Mouse (Mus musculus): ENCODE measurements at regions not wholly inside any gene's neighbourhood (a gene's known extent, or its start where the extent isn't known, plus 50 kb on each side); places are given as distances from the start of the nearest gene placed in this dataset.

- no peak for ATAC-seq (ENCODE audit: low FRiP score, low TSS enrichment)
- no peaks in the 10 kb centered on the region for H3K36me3 ChIP-seq (ENCODE audit: control insufficient read depth, insufficient read depth, low read length)
- no peak overlapping the region for H3K27ac ChIP-seq (ENCODE audit: low read depth, low read length)
- 46% methylated on average over 3 of the region's 3 CpGs for WGBS
- peaks cover 2% of the 10 kb centered on the region; the same call in 1 of the 2 replicates for H3K4me1 ChIP-seq (ENCODE audit: control insufficient read depth, insufficient read depth, low read length)
- no peak overlapping the region for H3K4me2 ChIP-seq (replicated peaks; ENCODE audit: low read depth, low read length)
- H3K4me3 ChIP-seq (ENCODE audit: low read length): no peak overlapping the region
- no peak overlapping the region for H3K9ac ChIP-seq (ENCODE audit: low read depth, low read length)
- H3K9me3 ChIP-seq (ENCODE audit: control insufficient read depth, low read length): no peaks in the 10 kb centered on the region
- H3K27me3 ChIP-seq (ENCODE audit: control insufficient read depth, insufficient read depth, low read length): no peaks in the 10 kb centered on the region
Observed at GRCm38 (mm10) chr13:37497986-37498385, 153.0 kb downstream of the Ly86 start.

GRCm38 (mm10) chr13:37500668-37501286 lies 155.8 kb downstream of the Ly86 start:
- no peak overlapping the region for H3K9ac ChIP-seq (ENCODE audit: low read depth, low read length)
- no peak overlapping the region for H3K4me2 ChIP-seq (replicated peaks; ENCODE audit: low read depth, low read length)
- WGBS: 59% methylated on average over 4 of the region's 4 CpGs
- no peaks in the 10 kb centered on the region for H3K27me3 ChIP-seq (ENCODE audit: control insufficient read depth, insufficient read depth, low read length)
- no peak overlapping the region for H3K4me3 ChIP-seq (ENCODE audit: low read length)
- H3K36me3 ChIP-seq (ENCODE audit: control insufficient read depth, insufficient read depth, low read length): no peaks in the 10 kb centered on the region
- no peaks in the 10 kb centered on the region for H3K9me3 ChIP-seq (ENCODE audit: control insufficient read depth, low read length)
- no peaks in the 10 kb centered on the region; the same call in 1 of the 2 replicates for H3K4me1 ChIP-seq (ENCODE audit: control insufficient read depth, insufficient read depth, low read length)
- no peak overlapping the region for H3K27ac ChIP-seq (ENCODE audit: low read depth, low read length)
- no peak for ATAC-seq (ENCODE audit: low FRiP score, low TSS enrichment)

DNA sequence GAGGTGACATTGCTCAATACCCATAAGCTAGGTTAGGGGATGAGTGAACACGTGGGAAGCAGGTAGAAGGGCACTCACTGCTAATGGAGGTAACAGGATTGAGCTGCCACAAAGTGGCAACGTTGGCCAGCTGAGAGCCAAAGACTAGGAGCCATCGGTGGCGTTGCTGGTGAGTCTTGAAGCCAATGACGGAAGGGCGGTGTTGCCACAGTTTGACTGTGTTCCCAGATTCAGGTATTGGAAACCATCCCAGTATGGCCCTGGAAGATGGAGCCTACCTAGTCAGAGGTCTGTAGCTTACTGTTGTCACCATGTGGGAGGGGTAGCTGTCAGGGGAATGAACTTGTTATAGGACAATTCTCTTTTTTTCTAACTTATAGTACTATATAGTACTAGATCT lies 158.4 kb downstream of the Ly86 start:
- ATAC-seq (ENCODE audit: low FRiP score, low TSS enrichment): no peak
- Histone ChIP-seq H3K9ac (ENCODE audit: low read depth, low read length) (no peak overlapping the region), H3K4me2 (replicated peaks; ENCODE audit: low read depth, low read length) (no peak overlapping the region), H3K27ac (ENCODE audit: low read depth, low read length) (no peak overlapping the region), H3K36me3 (ENCODE audit: control insufficient read depth, insufficient read depth, low read length) (no peaks in the 10 kb centered on the region), H3K4me1 (ENCODE audit: control insufficient read depth, insufficient read depth, low read length) (peaks cover 8% of the 10 kb centered on the region), H3K27me3 (ENCODE audit: control insufficient read depth, insufficient read depth, low read length) (no peaks in the 10 kb centered on the region), H3K4me3 (ENCODE audit: low read length) (no peak overlapping the region), H3K9me3 (ENCODE audit: control insufficient read depth, low read length) (no peaks in the 10 kb centered on the region)
- WGBS: 94% methylated on average over 6 of the region's 6 CpGs

- no peaks in the 10 kb centered on the region for H3K36me3 ChIP-seq (ENCODE audit: control insufficient read depth, insufficient read depth, low read length)
Observed at GRCm38 (mm10) chr13:37503898-37504297, 158.9 kb downstream of the Ly86 start.

DNA sequence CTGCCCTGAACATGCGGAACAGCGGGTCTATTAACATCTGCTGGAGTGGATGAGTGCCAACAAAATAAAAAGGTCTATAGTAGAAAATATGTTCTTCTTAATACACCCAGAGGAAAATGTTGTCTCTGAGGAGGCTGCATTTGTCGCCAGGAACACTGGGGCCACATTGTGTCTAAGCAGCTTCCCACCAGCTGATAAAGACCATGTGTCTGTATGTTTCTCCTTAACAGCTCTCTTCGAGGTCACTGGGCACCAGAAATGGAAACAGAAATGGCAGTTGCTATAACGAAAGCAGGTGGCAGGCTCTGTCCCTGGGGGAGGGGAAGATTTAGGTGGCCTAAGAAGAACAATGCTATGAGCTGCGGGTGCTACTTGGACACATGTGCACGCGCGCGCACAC lies 159.4 kb downstream of the Ly86 start:
- ATAC-seq (ENCODE audit: low FRiP score, low TSS enrichment): no peak
- H3K36me3 ChIP-seq (ENCODE audit: control insufficient read depth, insufficient read depth, low read length): no peaks in the 10 kb centered on the region
- WGBS: 80% methylated on average over 10 of the region's 10 CpGs
- peaks cover 16% of the 10 kb centered on the region for H3K4me1 ChIP-seq (ENCODE audit: control insufficient read depth, insufficient read depth, low read length)
- no peaks in the 10 kb centered on the region for H3K9me3 ChIP-seq (ENCODE audit: control insufficient read depth, low read length)
- no peak overlapping the region for H3K4me2 ChIP-seq (replicated peaks; ENCODE audit: low read depth, low read length)
- H3K27ac ChIP-seq (ENCODE audit: low read depth, low read length): no peak overlapping the region
- no peaks in the 10 kb centered on the region for H3K27me3 ChIP-seq (ENCODE audit: control insufficient read depth, insufficient read depth, low read length)
- no peak overlapping the region for H3K9ac ChIP-seq (ENCODE audit: low read depth, low read length)
- no peak overlapping the region for H3K4me3 ChIP-seq (ENCODE audit: low read length)

More at GRCm38 (mm10) chr13:37503898-37504297, 158.9 kb downstream of the Ly86 start:
- Histone ChIP-seq H3K4me3 (ENCODE audit: low read length) (no peak overlapping the region), H3K9me3 (ENCODE audit: control insufficient read depth, low read length) (no peaks in the 10 kb centered on the region), H3K27ac (ENCODE audit: low read depth, low read length) (no peak overlapping the region), H3K4me1 (ENCODE audit: control insufficient read depth, insufficient read depth, low read length) (peaks cover 12% of the 10 kb centered on the region), H3K27me3 (ENCODE audit: control insufficient read depth, insufficient read depth, low read length) (no peaks in the 10 kb centered on the region), H3K4me2 (replicated peaks; ENCODE audit: low read depth, low read length) (no peak overlapping the region), H3K9ac (ENCODE audit: low read depth, low read length) (no peak overlapping the region)
- 93% methylated on average over 3 of the region's 3 CpGs for WGBS
- no peak for ATAC-seq (ENCODE audit: low FRiP score, low TSS enrichment)

DNA sequence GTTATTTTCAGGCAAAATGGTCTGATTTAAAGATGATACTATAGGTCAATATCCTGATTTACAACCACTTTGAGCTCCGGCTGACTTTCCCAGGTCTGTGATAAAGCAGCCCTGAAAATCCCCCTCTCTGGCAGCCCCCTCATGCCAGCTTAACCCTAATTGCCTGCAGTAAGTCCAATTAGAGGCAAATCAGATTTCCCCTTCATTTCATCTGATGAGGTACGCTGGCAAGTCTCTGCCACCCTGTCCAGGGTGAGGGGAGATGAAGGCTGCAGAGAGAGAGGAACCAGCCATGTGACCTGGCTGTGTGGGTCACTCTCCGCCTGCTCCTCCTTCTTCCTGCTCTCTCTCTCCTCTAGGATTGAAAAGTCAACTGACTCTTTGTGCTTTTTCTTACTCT lies 160.6 kb downstream of the Ly86 start:
- Histone ChIP-seq H3K9ac (ENCODE audit: low read depth, low read length) (no peak overlapping the region), H3K9me3 (ENCODE audit: control insufficient read depth, low read length) (no peaks in the 10 kb centered on the region), H3K4me3 (ENCODE audit: low read length) (no peak overlapping the region), H3K4me2 (replicated peaks; ENCODE audit: low read depth, low read length) (no peak overlapping the region), H3K4me1 (ENCODE audit: control insufficient read depth, insufficient read depth, low read length) (peaks cover 21% of the 10 kb centered on the region), H3K27ac (ENCODE audit: low read depth, low read length) (no peak overlapping the region; the same call in 1 of the 2 replicates), H3K27me3 (ENCODE audit: control insufficient read depth, insufficient read depth, low read length) (no peaks in the 10 kb centered on the region), H3K36me3 (ENCODE audit: control insufficient read depth, insufficient read depth, low read length) (no peaks in the 10 kb centered on the region)
- ATAC-seq (ENCODE audit: low FRiP score, low TSS enrichment): no peak
- 65% methylated on average over 3 of the region's 3 CpGs for WGBS

DNA sequence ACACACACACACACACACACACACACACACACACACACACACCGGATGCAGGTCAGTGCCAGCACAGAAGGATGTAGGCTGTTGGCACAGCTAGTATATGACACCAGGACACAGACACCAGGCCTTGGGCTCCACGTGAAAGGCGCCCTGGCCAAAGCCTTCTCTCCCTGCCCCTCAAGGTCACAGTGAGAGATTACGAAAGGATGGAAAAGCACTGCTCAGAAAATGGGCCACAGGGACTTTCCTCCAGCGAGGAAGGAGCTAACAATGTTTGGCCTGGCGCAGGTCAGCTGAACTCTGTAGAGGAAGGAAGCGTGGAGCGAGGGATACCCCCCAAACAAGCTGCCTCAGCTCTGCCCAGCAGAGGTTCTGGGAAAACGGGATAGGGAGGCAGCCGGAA lies 161.0 kb downstream of the Ly86 start:
- H3K4me2 ChIP-seq (replicated peaks; ENCODE audit: low read depth, low read length): no peak overlapping the region
- no peak for ATAC-seq (ENCODE audit: low FRiP score, low TSS enrichment)
- H3K9me3 ChIP-seq (ENCODE audit: control insufficient read depth, low read length): no peaks in the 10 kb centered on the region
- WGBS: 48% methylated on average over 10 of the region's 10 CpGs
- H3K9ac ChIP-seq (ENCODE audit: low read depth, low read length): no peak overlapping the region
- H3K4me3 ChIP-seq (ENCODE audit: low read length): no peak overlapping the region
- peak overlapping the region; percentile 47; the same call in 1 of the 2 replicates for H3K27ac ChIP-seq (ENCODE audit: low read depth, low read length)
- no peaks in the 10 kb centered on the region for H3K36me3 ChIP-seq (ENCODE audit: control insufficient read depth, insufficient read depth, low read length)
- peaks cover 21% of the 10 kb centered on the region for H3K4me1 ChIP-seq (ENCODE audit: control insufficient read depth, insufficient read depth, low read length)
- H3K27me3 ChIP-seq (ENCODE audit: control insufficient read depth, insufficient read depth, low read length): no peaks in the 10 kb centered on the region

DNA sequence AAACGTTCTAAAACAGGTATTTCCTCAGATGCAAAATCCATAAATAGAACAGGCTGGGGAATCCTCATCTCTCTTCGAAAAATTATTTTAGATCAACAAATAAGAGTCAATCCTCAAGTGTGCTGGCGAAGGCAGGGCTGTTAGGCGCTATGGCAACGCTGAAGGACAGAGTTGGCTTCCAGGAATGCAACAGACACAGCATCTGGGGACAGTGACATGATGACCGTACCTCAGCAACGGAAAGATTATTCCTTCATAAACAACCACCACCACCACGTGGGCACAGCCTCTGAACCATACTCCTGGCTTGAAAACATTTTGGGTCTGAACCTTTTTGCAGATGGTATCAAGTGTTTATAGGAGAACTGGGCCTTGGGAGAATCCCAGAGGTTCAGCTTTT lies 161.7 kb downstream of the Ly86 start:
- H3K27ac ChIP-seq (ENCODE audit: low read depth, low read length): peak overlapping the region; percentile 47; the same call in 1 of the 2 replicates

DNA sequence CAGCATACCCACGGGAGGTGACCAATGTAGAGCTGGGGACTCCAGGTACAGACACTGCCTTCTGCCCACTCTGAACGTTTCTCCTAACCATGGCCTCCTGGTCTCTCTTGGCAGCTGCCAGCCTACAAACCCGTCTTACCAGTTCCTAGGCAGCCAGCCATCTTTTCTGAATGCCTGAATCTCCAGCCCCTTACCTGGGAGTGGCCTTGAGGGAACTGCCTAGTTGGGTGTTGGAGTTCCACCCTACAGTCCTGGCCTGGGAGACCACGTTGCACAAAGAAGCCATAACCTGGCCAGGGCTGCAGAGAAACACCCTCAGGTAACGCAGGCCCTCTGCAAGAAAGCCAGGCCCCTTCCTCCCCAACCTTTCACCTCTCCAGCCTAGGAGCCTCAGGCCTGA lies 162.1 kb downstream of the Ly86 start:
- H3K27ac ChIP-seq (ENCODE audit: low read depth, low read length): peak overlapping the region; percentile 39; the same call in 1 of the 2 replicates
- peaks cover 21% of the 10 kb centered on the region for H3K4me1 ChIP-seq (ENCODE audit: control insufficient read depth, insufficient read depth, low read length)
- H3K4me3 ChIP-seq (ENCODE audit: low read length): no peak overlapping the region
- peak; percentile 32; the same call in 1 of the 2 replicates for ATAC-seq (ENCODE audit: low FRiP score, low TSS enrichment)
- no peaks in the 10 kb centered on the region for H3K9me3 ChIP-seq (ENCODE audit: control insufficient read depth, low read length)
- no peaks in the 10 kb centered on the region for H3K36me3 ChIP-seq (ENCODE audit: control insufficient read depth, insufficient read depth, low read length)
- no peak overlapping the region for H3K9ac ChIP-seq (ENCODE audit: low read depth, low read length)
- 63% methylated on average over 5 of the region's 5 CpGs for WGBS
- H3K4me2 ChIP-seq (replicated peaks; ENCODE audit: low read depth, low read length): no peak overlapping the region
- no peaks in the 10 kb centered on the region for H3K27me3 ChIP-seq (ENCODE audit: control insufficient read depth, insufficient read depth, low read length)

More for the DNA sequence above, 161.7 kb downstream of the Ly86 start:
- Histone ChIP-seq H3K36me3 (ENCODE audit: control insufficient read depth, insufficient read depth, low read length) (no peaks in the 10 kb centered on the region), H3K9ac (ENCODE audit: low read depth, low read length) (no peak overlapping the region), H3K9me3 (ENCODE audit: control insufficient read depth, low read length) (no peaks in the 10 kb centered on the region), H3K4me1 (ENCODE audit: control insufficient read depth, insufficient read depth, low read length) (peaks cover 21% of the 10 kb centered on the region), H3K27me3 (ENCODE audit: control insufficient read depth, insufficient read depth, low read length) (no peaks in the 10 kb centered on the region), H3K4me3 (ENCODE audit: low read length) (no peak overlapping the region), H3K4me2 (replicated peaks; ENCODE audit: low read depth, low read length) (no peak overlapping the region)
- WGBS: 73% methylated on average over 8 of the region's 8 CpGs
- no peak for ATAC-seq (ENCODE audit: low FRiP score, low TSS enrichment)

Data from kidney, embryonic 14.5 days (tissue).